Mouse (Mus musculus) heart, embryonic 10.5 days (tissue): ENCODE data around the gene Slc17a9. TPM values are rescaled to one million over a fixed set of nuclear protein-coding genes. Genes with fewer than 3 reads are reported as not detected.
A peak's percentile ranks its signal among the peaks of the same experiment; 100 is the strongest.

Experiments
- DNase-seq: peaks from one replicate; pipeline ENCODE4 v3.0.0-alpha.2; 2017; ENCODE audit warnings: low spot score
- H3K27ac ChIP-seq: fragments of 300-500 bp; sonication (generic); 2 replicates; pipeline ENCODE4 v1.5.1; 2016; ENCODE audit warnings: mild to moderate bottlenecking
- H3K27me3 ChIP-seq: fragments of 300-500 bp; sonication (generic); 2 replicates; pipeline ENCODE4 v1.6.1; 2016; ENCODE audit warnings: mild to moderate bottlenecking; ENCODE audit not compliant: poor library complexity, insufficient read depth, severe bottlenecking
- H3K36me3 ChIP-seq: fragments of 300-500 bp; sonication (generic); 2 replicates; pipeline ENCODE4 v1.6.1; 2016; ENCODE audit warnings: mild to moderate bottlenecking, moderate library complexity
- H3K4me1 ChIP-seq: fragments of 300-500 bp; sonication (generic); 2 replicates; pipeline ENCODE4 v1.6.1; 2016; ENCODE audit warnings: mild to moderate bottlenecking
- H3K4me3 ChIP-seq: fragments of 300-500 bp; sonication (generic); 2 replicates; pipeline ENCODE4 v1.5.1; 2016; ENCODE audit warnings: mild to moderate bottlenecking, moderate library complexity
- H3K9me3 ChIP-seq: fragments of 300-500 bp; sonication (generic); 2 replicates; pipeline ENCODE4 v1.6.1; 2016; ENCODE audit warnings: mild to moderate bottlenecking, moderate library complexity
- WGBS: fragments of 180-500 bp; shearing (Covaris S2); methylation state at CpG from one replicate; pipeline ENCODE4 v1.1.7; 2016; 5-methylcytosine and 5-hydroxymethylcytosine counted together
- polyA plus RNA-seq: library from polyadenylated mRNA; unstranded; fragments of >200 nt; fragmentation: Nextera tagmentation; extraction: Ambion mirVana; gene quantifications from 2 replicates; pipeline ENCODE4 v1.2.1, GENCODE M21; 2016

The Slc17a9 gene
- polyA plus RNA-seq, 1 experiment from 2014 or later: 0.94 TPM

- Histone ChIP-seq H3K9me3 (no peaks in the 10 kb centered on the region), H3K27me3 (peaks cover 99% of the 10 kb centered on the region), H3K27ac (no peak within 1 kb of the TSS), H3K4me1 (peaks cover 8% of the 10 kb centered on the region), H3K4me3 (peak within 1 kb of the TSS; percentile 36), H3K36me3 (no peaks in the 10 kb centered on the region)
- no peak for DNase-seq
- 2% methylated on average over 28 of the region's 28 CpGs for WGBS
These were observed 51.7 kb downstream of the Slc17a9 start, which contains the start of gene Bhlhe23 for GRCm38 (mm10) chr2:180776793-180777192. Gene Bhlhe23, minus strand, starts transcription at chr2:180776900.

GRCm38 (mm10) chr2:180779226-180780104 is 54.4 kb downstream of the Slc17a9 start:
- WGBS: 22% methylated on average over 12 of the region's 12 CpGs
- H3K27me3 ChIP-seq: peaks cover 83% of the 10 kb centered on the region
- no peak overlapping the region for H3K27ac ChIP-seq

GRCm38 (mm10) chr2:180780282-180780681 is 55.2 kb downstream of the Slc17a9 start:
- no peak overlapping the region for H3K27ac ChIP-seq
- no peak overlapping the region for H3K4me3 ChIP-seq
- H3K36me3 ChIP-seq: no peaks in the 10 kb centered on the region
- H3K27me3 ChIP-seq: peaks cover 80% of the 10 kb centered on the region
- WGBS: 13% methylated on average over 2 of the region's 2 CpGs
- peaks cover 8% of the 10 kb centered on the region for H3K4me1 ChIP-seq
- DNase-seq: no peak
- H3K9me3 ChIP-seq: no peaks in the 10 kb centered on the region

More at GRCm38 (mm10) chr2:180779226-180780104, 54.4 kb downstream of the Slc17a9 start:
- no peaks in the 10 kb centered on the region for H3K36me3 ChIP-seq
- H3K4me1 ChIP-seq: peaks cover 8% of the 10 kb centered on the region
- DNase-seq: no peak
- no peaks in the 10 kb centered on the region for H3K9me3 ChIP-seq
- H3K4me3 ChIP-seq: no peak overlapping the region

- no peak for DNase-seq
- H3K4me3 ChIP-seq: no peak overlapping the region
- H3K4me1 ChIP-seq: peaks cover 13% of the 10 kb centered on the region
- no peak overlapping the region for H3K27ac ChIP-seq
- H3K27me3 ChIP-seq: peaks cover 47% of the 10 kb centered on the region
- H3K36me3 ChIP-seq: no peaks in the 10 kb centered on the region
- no peaks in the 10 kb centered on the region for H3K9me3 ChIP-seq
These were observed 61.7 kb downstream of the Slc17a9 start for GRCm38 (mm10) chr2:180786732-180787131.

- 68% methylated on average over 13 of the region's 13 CpGs for WGBS
- H3K4me1 ChIP-seq: peaks cover 13% of the 10 kb centered on the region
- no peak for DNase-seq
- H3K27ac ChIP-seq: no peak overlapping the region
- H3K27me3 ChIP-seq: peaks cover 51% of the 10 kb centered on the region
- no peaks in the 10 kb centered on the region for H3K9me3 ChIP-seq
- no peaks in the 10 kb centered on the region for H3K36me3 ChIP-seq
- H3K4me3 ChIP-seq: no peak overlapping the region
These were observed 62.6 kb downstream of the Slc17a9 start for GRCm38 (mm10) chr2:180787566-180788232.

GRCm38 (mm10) chr2:180788386-180788785 is 63.3 kb downstream of the Slc17a9 start:
- H3K27ac ChIP-seq: no peak overlapping the region
- H3K4me1 ChIP-seq: peaks cover 13% of the 10 kb centered on the region
- no peak for DNase-seq
- no peaks in the 10 kb centered on the region for H3K36me3 ChIP-seq
- H3K27me3 ChIP-seq: peaks cover 48% of the 10 kb centered on the region
- 4% methylated on average over 2 of the region's 2 CpGs for WGBS
- peak overlapping the region; percentile 24; the same call in 1 of the 2 replicates for H3K4me3 ChIP-seq
- no peaks in the 10 kb centered on the region for H3K9me3 ChIP-seq

- Histone ChIP-seq H3K9me3 (no peaks in the 10 kb centered on the region), H3K27ac (no peak overlapping the region), H3K27me3 (peaks cover 48% of the 10 kb centered on the region), H3K4me1 (peaks cover 16% of the 10 kb centered on the region), H3K4me3 (peak overlapping the region; percentile 24; the same call in 1 of the 2 replicates), H3K36me3 (no peaks in the 10 kb centered on the region)
- 2% methylated on average over 5 of the region's 7 CpGs for WGBS
- no peak for DNase-seq
These were observed 63.8 kb downstream of the Slc17a9 start for GRCm38 (mm10) chr2:180788843-180789242.

GRCm38 (mm10) chr2:180791674-180792073 is 66.6 kb downstream of the Slc17a9 start:
- Histone ChIP-seq H3K9me3 (no peaks in the 10 kb centered on the region), H3K27me3 (peaks cover 41% of the 10 kb centered on the region), H3K36me3 (no peaks in the 10 kb centered on the region), H3K4me1 (peaks cover 20% of the 10 kb centered on the region), H3K27ac (no peak overlapping the region), H3K4me3 (no peak overlapping the region)
- 37% methylated on average over 4 of the region's 4 CpGs for WGBS
- DNase-seq: no peak

Other genes starting within 250 kb of the Slc17a9 start
- 0.12 and 0.26 TPM in 2 replicates for gene Ntsr1, start 225.3 kb upstream of the Slc17a9 start, polyA plus RNA-seq
- 25.7 and 32.9 TPM in 2 replicates for gene Mrgbp, start 144.0 kb upstream of the Slc17a9 start, polyA plus RNA-seq
- gene Ogfr, start 136.0 kb upstream of the Slc17a9 start, polyA plus RNA-seq: 72.0 and 81.2 TPM in 2 replicates
- 19.7 and 19.9 TPM in 2 replicates for gene Col9a3, start 127.5 kb upstream of the Slc17a9 start, polyA plus RNA-seq
- 0.06 and 0.20 TPM in 2 replicates for gene Tcfl5, start 82.6 kb upstream of the Slc17a9 start, polyA plus RNA-seq
- 23.8 and 26.0 TPM in 2 replicates for gene Dido1, start 15.3 kb upstream of the Slc17a9 start, polyA plus RNA-seq
- 44.6 and 50.3 TPM in 2 replicates for gene Gid8, start 15.1 kb upstream of the Slc17a9 start, polyA plus RNA-seq
- gene Bhlhe23, start 51.6 kb downstream of the Slc17a9 start, polyA plus RNA-seq: 0.05 TPM in 1 of 2 replicates, not detected in the other
- 42.3 and 43.9 TPM in 2 replicates for gene Ythdf1, start 195.7 kb downstream of the Slc17a9 start, polyA plus RNA-seq
- 0.09 TPM in 1 of 2 replicates, not detected in the other for gene Birc7, start 203.8 kb downstream of the Slc17a9 start, polyA plus RNA-seq
- gene Nkain4, start 229.4 kb downstream of the Slc17a9 start, polyA plus RNA-seq: 19.3 and 24.4 TPM in 2 replicates
- 101 and 104 TPM in 2 replicates for gene Arfgap1, start 242.0 kb downstream of the Slc17a9 start, polyA plus RNA-seq